Mouse (Mus musculus) testis, postnatal 10 days (tissue): ENCODE results near the gene Wdr3.

Source experiments
- DNase-seq: peaks from one replicate; pipeline ENCODE4 v3.0.0; 2021; ENCODE audit warnings: low spot score

Wdr3 gene

DNA sequence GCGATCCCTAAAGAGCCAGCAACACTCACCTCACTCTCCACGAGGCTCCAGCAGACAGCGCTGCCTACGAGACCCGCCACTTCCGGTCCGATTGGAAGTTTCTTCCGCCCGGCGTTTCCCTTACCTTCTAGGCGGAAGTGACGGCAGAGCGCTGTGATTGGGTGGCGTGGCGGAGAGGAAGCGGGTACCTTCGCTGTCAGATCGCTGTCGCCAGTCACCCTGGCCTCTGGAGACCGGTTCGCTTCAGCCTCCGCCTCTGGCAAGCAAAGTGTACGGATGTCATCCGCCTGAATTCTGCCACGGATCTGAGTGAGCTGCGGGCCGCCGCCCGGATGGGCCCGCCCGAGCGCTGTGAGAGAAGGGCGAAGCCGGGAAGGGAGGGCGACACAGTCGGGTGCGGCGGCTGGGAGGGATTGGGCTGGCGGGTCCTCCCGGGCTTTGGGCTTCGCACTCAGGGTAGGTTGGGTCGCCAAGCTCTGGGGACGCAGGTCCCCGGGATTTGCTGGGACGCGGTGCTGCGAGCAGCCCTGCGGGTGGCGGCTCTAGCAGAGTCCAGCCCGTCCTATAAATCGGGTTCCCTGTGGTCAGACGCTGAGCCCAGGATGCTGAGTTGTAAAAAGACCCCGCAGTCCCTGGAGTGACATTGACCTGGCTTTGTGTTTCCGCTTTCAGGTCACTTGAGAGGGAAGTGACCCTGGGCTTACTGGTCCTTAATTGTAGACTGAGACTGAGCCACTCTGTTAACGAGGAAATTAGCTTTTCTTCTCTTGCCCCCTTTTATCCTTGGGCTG, at the start of gene Wdr3, which contains the start of gene Gdap2:
Wdr3 (minus strand) TSS at position 93 of the 791 bp plus-strand sequence.
Gdap2 (plus strand) TSS at position 67 of the 791 bp plus-strand sequence.
- DNase-seq = peak; percentile 90

DNA sequence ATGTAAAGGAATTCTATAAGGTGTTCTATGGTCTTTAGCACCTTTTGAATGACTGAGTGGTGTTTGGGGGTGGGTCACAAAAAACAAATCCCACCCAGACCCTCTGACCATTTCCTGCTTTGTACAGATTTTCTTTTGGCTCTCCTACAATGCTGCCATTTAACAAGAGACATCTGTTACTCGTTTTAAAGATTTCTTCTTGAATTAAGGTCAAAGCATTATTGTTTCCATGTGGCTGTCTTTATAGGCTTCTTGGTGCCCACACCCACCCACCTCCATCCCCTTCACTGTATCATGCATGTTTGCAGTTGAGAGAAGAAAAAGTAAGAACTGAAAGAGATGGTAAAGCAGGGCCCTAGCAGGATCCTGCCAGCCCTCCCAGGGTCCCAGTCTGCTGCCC, 44.8 kb upstream of the Wdr3 start:
- no peak for DNase-seq

DNA sequence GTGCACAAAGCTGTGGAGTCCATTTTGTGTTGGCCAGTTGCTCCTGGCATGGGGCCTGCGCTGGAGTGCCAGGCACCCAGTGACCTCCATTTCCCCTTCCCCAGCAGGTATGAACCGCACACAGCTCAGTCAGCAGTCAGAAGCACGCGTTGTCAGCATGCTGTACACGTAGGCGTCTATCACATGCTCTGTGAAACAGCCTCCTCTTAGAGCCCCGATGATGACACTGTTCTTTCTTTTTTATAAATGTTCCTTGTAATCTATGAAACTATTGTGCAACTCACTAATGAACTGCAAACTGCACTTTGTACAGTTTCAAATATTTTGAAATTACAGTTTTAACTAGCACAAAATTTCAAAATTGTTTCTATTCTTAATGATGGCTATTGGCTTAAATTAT, 39.3 kb upstream of the Wdr3 start:
- DNase-seq = no peak

DNA sequence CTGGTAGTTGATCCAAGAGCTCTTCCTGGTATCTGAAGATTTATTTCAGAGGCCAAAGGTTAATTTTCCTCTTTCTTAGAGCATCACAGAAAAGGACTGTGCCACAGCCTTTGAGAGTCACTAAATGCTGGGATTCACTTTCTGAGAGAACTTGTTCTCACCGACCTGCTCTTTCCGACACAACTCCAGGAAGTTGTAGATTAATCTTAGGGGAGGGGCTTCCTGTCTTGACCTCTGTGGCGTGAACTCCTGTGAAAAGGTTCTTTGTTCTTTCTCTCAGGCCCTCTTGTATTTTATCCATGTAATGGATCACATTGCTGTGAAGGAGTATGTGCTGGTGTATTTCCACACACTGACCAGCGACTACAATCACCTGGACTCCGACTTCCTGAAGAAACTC, 32.0 kb upstream of the Wdr3 start:
- DNase-seq = no peak

DNA sequence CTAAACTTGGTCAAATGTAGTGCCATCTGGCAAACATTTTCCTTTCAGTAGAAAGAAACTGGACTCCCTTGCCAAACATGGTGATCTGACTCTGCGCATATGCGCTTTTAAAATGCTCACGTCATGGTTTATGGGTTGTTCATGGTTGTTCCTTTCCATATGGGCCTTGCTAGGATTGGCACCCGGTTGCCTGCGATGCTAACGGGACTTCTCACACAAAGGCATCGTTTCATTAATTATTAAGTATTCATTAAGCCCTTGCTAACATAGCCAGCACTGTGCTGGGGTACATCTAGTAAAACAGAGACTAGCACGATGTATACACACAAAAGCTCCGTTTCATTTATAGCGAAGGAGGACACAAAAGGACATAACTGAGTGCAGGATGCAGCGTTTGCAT, 27.7 kb upstream of the Wdr3 start:
- no peak for DNase-seq

DNA sequence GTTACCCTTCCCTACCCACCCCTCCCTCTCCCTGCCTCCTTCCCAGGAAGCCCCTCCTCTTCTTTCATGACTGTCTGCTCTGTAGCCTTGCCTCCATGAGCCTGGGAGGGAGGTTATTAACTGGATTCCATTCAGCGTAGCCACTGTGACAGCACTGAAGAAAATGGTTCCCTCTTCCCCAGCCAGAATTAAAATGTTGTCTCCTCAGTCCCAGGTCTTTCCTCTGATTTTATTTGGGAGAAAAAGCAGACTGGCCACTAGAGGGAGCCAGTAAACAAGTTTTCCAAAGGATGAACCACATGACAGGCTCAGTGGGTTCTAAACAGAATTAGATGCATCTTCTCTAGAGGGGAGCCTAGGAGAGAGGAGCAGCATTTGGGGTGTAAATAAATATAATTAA, 27.2 kb upstream of the Wdr3 start:
- peak; percentile 76 for DNase-seq

DNA sequence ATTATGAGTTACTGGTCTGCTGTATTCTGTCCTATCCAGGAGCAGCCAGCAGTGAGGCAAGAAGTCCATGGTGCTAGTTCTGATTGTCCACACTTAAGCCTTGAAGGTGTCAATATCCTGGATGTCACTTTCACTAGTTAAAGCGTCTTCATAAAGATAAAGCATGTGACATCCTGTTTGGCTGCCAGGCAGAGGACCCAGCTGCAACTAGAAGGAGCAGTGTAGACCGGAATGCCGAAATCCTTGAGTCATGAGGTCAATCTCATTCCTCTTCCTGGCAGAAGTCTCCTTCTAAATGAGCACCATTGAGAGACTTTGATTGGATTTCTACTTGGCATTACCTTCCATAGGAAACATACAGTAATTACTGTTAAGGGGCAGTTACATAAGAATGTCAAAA, 18.3 kb upstream of the Wdr3 start:
- no peak for DNase-seq

DNA sequence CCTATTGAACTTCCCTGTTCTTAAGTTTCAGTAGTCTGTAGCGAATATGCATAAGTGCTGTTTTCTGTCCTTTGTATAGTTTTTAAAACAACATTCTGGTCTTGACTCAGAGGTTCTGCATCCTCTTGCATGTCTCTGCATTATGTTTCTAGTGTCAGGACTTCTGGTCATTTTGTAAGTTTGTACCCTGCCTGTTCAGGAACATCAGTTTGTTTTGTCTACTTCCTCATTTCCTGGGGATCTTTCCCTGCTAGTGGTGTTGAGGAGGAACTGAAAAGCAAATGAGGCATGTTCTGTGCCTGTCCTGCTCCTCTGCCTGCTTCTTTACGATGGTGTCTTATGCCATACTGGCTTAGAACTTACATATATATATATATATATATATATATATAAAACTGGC, 13.8 kb upstream of the Wdr3 start:
- no peak for DNase-seq

DNA sequence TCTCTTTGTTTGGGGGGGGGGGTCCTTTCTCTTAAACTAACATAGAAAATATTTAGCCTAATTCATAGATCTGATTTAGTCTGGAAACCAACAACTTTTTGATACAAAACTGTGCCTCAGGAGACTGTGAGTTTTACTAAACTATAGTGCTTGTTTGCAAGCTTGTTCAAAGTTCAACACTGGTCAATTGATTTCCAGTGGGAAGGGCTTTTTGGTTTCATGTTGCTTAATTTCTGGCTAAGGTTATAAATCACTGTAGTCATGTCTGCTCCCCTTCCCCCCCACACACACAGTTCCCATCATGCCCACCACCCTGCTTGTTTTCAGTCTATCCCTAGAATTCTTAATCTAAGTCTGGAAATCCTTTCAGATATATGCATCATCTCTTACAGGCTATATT, 2.8 kb upstream of the Wdr3 start:
- no peak for DNase-seq

DNA sequence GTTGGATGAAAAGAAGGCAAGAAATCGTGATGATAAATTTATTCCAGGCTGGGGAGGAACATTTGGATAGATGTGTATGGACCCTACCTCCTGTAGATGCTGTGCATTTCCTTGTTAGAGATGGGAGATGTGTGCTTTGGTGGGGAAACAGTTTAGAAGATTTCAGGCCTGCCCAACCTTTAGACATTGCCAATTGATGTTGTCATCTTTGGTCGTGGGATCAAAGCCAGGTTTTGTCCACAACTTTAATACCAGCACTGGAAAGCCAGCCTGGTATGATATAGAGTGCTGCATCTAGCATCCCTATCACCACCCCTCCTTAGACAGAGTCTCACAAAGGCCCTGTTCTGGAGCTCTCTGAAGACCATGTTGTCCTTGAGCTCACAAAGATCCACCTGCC, 1.3 kb upstream of the Wdr3 start:
- DNase-seq = no peak

DNA sequence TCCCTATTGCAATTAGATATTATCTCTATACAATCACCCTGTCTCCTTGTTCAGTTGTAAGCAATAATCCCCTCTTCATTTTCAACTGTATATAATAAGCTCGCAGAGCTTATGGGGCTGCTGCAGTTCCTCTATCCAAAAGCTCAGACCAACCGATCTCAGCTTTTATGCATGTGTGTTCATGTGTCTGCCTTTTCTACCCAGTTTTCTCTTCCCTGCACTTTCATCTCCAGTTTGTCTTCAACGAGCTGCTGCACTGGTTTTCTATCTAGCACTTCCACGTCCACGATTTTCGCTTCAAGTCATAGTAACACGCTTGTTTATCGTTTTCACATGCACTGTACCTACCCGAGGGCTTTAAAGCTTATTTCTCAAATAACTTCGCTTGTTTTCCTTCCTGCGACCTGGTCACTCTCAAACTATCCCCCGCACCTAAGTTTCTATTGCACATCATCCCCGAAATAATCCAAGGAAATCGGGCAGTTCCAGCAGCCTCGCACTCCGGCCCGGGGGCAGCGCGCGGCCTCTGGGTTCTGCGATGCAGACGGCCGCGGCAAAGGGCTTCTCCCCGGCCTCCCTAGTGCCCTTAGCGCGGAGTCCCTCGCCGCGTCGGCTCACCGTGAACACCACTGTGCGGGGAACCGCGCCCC, 417 bp downstream of the Wdr3 start:
- no peak for DNase-seq

DNA sequence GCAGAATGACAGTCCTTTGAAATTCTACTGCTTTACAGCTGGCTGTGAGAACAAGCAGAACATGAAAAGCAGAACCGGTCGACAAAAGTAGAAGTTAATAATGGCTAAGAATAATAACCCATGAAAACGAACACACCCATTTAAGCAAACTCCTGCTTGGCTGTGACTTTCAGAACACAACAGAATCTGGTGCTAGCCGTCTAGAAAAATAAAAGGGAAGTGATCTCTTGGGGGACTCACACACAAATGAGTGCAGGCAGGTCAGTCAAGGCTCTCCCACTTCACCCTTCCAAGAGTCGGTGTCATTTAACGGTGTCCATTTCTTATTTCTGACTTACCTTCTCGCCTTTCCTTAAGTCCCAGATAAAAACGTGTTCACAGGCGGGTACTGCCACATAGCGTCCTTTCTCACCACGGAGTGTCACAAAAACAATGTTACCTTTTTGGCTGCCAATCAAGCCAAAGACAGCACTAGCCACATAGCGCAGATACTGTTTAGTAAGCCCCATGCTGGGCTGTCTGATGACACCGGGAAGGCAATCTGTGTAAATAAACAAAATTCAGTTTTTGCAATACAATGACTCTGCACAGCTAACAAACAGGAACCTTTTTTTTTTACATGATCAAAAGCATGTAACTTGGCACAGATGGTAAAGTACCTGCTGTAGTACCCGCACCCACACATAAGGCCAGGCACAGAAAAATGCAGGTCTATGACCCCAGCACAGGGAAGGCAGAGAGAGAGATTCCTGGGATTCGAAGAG, 1.3 kb downstream of the Wdr3 start:
- DNase-seq = no peak

DNA sequence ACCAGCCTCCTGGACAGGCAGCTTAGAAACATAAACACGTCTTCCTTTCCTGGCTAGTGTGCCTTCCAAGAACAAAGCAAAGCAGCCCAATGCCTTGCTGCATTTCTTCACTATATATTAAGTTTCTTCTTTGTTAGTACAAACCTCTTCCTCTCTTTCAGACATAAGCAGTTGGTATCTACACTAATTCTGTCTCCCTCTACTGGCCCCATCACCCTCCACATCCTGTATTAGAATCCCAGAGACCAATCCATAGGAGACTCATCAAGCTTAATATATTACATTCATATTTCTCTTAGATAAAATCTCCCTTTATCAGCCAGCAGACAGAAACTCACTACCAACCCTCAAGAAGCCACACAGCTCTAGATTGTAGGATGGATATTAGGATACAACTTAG, 39.8 kb downstream of the Wdr3 start:
- DNase-seq = no peak

DNA sequence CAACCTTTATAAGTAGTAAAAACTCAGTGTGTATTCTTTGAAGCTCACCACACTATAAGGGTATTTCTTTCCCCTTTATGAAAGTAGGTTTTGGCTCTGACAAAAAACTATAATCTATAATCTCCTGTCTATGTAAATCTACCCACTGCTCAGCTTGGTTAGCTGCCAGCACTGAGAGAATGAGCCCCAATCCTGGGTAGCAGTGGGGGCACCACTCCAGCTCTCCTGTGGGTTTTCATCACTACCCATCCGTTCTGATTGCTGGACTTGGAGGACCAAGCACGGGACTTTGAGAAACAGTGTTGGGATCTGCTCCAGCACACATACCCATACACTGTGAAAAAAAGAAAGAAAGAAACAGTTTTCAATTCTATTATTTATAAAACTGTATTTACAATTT, 40.2 kb downstream of the Wdr3 start:
- no peak for DNase-seq

DNA sequence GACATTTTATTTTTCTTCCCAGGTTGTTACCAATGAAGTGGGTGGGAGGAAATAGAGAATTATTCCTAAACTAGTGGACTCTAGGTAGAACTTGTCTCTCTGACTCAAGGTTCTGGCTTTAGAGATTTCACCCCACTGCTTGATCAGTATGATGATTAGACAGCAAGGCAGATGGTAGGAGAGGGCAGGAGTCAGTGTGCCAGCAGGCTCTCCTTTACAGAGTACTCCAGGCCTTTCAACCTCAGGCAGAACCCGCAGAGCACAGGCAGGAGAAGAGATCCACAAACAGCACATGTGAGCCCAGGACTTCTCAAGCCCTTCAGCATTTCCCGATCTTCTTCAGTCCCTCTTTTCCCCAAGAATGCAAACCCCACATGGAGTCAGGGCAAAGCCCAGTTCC, 43.5 kb downstream of the Wdr3 start:
- DNase-seq = no peak

DNA sequence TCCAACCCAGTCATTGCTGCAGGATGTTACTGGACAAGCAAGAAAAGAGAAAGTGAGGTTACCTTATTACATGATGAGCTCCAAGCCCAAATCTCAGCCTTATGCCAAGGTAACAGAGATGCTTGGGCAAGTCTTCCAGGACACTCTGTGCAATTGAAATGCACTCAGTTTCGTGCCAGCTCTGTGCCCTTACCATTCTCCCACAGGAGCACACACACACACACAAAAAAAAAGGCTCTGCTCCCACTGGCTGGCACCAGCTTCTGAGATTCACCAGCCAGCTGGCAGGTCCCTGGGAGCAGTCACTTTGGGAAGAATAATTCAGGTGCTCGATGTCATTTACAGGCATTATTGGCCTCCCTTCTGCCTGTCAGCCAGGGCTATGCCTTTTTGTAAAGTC, 55.5 kb downstream of the Wdr3 start:
- DNase-seq = no peak

DNA sequence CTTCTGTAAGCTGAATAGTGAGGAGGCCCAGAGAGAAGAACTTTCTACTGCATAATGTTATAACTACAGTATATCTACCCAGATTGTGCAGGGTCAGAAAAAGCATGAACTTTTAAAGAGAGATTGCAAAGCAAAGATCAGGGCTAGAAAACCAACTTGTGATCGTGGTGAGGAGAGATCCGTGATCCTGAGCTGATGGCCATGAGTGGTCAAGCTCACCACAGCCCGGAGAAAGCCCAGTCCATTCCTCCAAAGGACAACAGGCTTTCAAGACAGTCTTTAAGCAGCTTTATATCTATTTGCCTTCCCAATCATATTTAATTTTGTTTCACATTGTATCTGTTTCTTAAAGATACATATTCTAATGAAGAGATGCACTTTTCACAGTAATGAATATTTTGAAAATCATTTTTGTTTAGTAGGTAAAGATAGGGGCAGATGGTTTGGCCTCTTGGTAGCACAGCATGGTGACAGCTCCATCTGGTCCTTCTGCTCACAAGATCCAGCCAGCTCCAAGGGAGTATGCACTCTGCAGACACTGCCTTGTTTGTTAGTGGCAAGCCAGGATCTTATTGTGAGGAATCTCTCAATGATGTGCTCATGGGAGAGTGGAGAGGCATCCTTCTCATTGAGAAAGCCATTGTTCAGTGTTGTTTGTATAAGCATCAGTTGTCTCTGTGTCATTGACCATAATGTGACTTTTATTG, 59.7 kb downstream of the Wdr3 start:
- DNase-seq = no peak
